Mouse (Mus musculus): Measurements from ENCODE around the gene Myo18a. TPM values are rescaled to one million over a fixed set of nuclear protein-coding genes. Genes with fewer than 3 reads are reported as not detected.

The Myo18a gene
- total and polyA plus RNA-seq, 2 experiments from 2014 or later: 82.5 to 218 TPM

DNA sequence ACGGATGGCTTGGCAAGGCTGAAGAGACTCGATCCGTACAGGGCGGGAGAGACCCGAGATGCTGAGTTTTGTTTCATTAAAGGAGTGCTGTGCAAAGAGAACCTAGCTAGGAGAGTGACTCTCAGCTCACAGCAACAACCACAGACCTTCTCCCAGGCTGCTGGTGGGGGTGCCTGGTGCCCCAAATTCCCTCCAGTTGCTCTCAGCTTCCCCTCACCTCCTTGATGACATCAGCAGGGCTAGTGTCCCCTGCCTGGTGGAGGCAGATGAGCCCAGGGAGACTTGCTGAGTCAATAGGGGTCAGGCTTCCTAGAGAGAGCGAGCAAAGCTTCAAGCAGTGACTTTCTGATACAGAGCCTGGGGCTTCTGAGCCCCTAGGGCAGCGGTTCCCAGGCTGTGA lies 109.6 kb downstream of the Myo18a start:
- WGBS: 9% methylated on average over 7 of the region's 7 CpGs
- Histone ChIP-seq H3K9me3 (replicated peaks; ENCODE audit: control insufficient read depth, low read length) (no peaks in the 10 kb centered on the region), H3K27ac (ENCODE audit: low read depth) (no peak overlapping the region), H3K36me3 (replicated peaks; ENCODE audit: control insufficient read depth, insufficient read depth, low read length) (no peaks in the 10 kb centered on the region), H3K4me3 (ENCODE audit: low read depth, low read length) (no peak overlapping the region), H3K9ac (replicated peaks; ENCODE audit: low read depth, low read length) (no peak overlapping the region), H3K27me3 (ENCODE audit: control insufficient read depth, insufficient read depth, low read length) (no peaks in the 10 kb centered on the region), H3K4me2 (ENCODE audit: low read depth, low read length) (peak overlapping the region; percentile 39), H3K4me1 (ENCODE audit: control insufficient read depth, insufficient read depth) (peaks cover 35% of the 10 kb centered on the region)
- DNase-seq (ENCODE audit: low spot score) (no peak), ATAC-seq (ENCODE audit: insufficient read depth, low read depth) (0 out of 2 replicates have a peak, but pooled peaks have one; percentile 22)
- TF ChIP-seq EP300 (IDR thresholded peaks at IDR 0.05; ENCODE audit: low read depth) (no peak), CTCF (IDR thresholded peaks at IDR 0.05; ENCODE audit: low read depth) (no peak)

DNA sequence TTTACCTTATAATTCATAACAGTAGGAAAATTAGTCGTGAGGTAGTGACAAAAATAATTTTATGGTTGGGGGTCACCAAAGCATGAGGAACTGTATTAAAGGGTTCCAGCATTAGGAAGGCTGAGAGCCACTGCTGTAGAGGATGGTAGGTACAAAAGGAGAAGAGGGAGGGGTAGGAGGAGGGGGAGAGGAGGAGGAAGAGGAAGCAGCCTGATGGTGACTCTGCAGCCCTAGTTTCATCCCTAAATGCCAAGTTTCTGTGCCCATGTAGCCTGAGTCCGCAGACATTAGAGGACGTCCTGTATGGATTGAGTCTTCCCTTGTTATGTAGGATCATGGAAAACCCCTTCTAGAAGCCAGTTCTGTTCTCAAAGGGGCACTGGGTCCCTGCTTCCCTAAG lies 110.1 kb downstream of the Myo18a start:
- Histone ChIP-seq H3K4me3 (ENCODE audit: low read depth, low read length) (no peak overlapping the region), H3K27me3 (ENCODE audit: control insufficient read depth, insufficient read depth, low read length) (no peaks in the 10 kb centered on the region), H3K4me1 (ENCODE audit: control insufficient read depth, insufficient read depth) (peaks cover 38% of the 10 kb centered on the region), H3K9me3 (replicated peaks; ENCODE audit: control insufficient read depth, low read length) (no peaks in the 10 kb centered on the region), H3K9ac (replicated peaks; ENCODE audit: low read depth, low read length) (no peak overlapping the region), H3K4me2 (ENCODE audit: low read depth, low read length) (no peak overlapping the region), H3K36me3 (replicated peaks; ENCODE audit: control insufficient read depth, insufficient read depth, low read length) (no peaks in the 10 kb centered on the region), H3K27ac (ENCODE audit: low read depth) (no peak overlapping the region)
- 43% methylated on average over 3 of the region's 3 CpGs for WGBS
- ATAC-seq (ENCODE audit: insufficient read depth, low read depth): no peak
- DNase-seq (ENCODE audit: low spot score): no peak
- no peak for TF ChIP-seq EP300 (IDR thresholded peaks at IDR 0.05; ENCODE audit: low read depth)
- no peak for TF ChIP-seq CTCF (IDR thresholded peaks at IDR 0.05; ENCODE audit: low read depth)

DNA sequence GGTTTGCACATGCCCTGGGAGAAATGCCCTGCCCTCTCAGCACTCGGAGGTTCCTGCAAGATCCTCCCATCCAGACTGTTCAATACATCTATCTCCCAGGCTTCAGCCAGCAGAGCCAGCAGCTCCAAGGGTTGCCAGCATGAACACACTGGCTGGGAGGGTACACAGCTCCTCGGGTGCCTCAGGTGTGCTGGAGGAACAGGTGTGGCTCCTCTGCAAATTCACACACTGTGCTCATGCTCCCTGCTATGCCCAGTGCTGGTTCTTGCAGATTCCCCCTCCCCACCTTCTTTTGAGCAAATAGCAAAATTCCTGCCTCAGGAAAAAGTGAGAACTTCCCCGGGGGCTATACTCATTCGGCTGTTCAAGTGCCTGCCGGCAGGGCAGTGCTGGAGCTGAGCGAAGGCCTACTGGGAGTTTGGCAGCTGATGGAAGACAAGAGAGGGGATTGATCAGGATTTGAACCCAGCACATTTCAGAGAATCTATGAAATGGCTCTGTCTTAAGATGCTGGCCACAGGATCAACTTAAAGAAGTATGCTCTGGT lies 111.7 kb downstream of the Myo18a start:
- Histone ChIP-seq H3K9me3 (replicated peaks; ENCODE audit: control insufficient read depth, low read length) (no peaks in the 10 kb centered on the region), H3K27me3 (ENCODE audit: control insufficient read depth, insufficient read depth, low read length) (no peaks in the 10 kb centered on the region), H3K4me1 (ENCODE audit: control insufficient read depth, insufficient read depth) (peaks cover 38% of the 10 kb centered on the region), H3K9ac (replicated peaks; ENCODE audit: low read depth, low read length) (no peak overlapping the region), H3K4me2 (ENCODE audit: low read depth, low read length) (no peak overlapping the region), H3K36me3 (replicated peaks; ENCODE audit: control insufficient read depth, insufficient read depth, low read length) (no peaks in the 10 kb centered on the region), H3K4me3 (ENCODE audit: low read depth, low read length) (no peak overlapping the region), H3K27ac (ENCODE audit: low read depth) (no peak overlapping the region)
- WGBS: 57% methylated on average over 6 of the region's 6 CpGs
- no peak for ATAC-seq (ENCODE audit: insufficient read depth, low read depth)
- no peak for DNase-seq (ENCODE audit: low spot score)
- no peak for TF ChIP-seq CTCF (IDR thresholded peaks at IDR 0.05; ENCODE audit: low read depth)
- no peak for TF ChIP-seq EP300 (IDR thresholded peaks at IDR 0.05; ENCODE audit: low read depth)

DNA sequence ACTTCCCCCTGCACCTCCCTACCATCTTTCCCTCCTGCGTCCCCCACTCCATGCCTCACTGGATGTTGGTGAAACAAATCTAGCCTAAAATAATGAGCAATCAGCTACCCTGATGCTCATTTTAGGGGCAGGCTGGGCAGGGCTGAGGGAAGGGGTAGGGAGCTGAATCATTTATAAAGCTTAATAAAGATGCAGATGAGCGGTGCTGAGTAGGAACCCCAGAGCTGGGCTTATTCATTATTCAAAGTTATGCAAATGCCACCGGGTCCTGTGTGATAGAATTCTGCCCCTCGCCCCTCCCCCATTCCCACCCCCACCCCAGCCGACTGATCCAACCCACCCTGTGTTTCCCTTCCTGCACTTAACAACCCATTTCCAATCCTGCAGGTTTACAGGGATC lies 112.2 kb downstream of the Myo18a start:
- Histone ChIP-seq H3K27ac (ENCODE audit: low read depth) (no peak overlapping the region), H3K4me2 (ENCODE audit: low read depth, low read length) (no peak overlapping the region), H3K9ac (replicated peaks; ENCODE audit: low read depth, low read length) (no peak overlapping the region), H3K36me3 (replicated peaks; ENCODE audit: control insufficient read depth, insufficient read depth, low read length) (no peaks in the 10 kb centered on the region), H3K4me1 (ENCODE audit: control insufficient read depth, insufficient read depth) (peaks cover 38% of the 10 kb centered on the region), H3K27me3 (ENCODE audit: control insufficient read depth, insufficient read depth, low read length) (no peaks in the 10 kb centered on the region), H3K9me3 (replicated peaks; ENCODE audit: control insufficient read depth, low read length) (no peaks in the 10 kb centered on the region), H3K4me3 (ENCODE audit: low read depth, low read length) (no peak overlapping the region)
- TF ChIP-seq CTCF (IDR thresholded peaks at IDR 0.05; ENCODE audit: low read depth) (no peak), EP300 (IDR thresholded peaks at IDR 0.05; ENCODE audit: low read depth) (no peak)
- no peak for DNase-seq (ENCODE audit: low spot score)
- no peak for ATAC-seq (ENCODE audit: insufficient read depth, low read depth)
- WGBS: 65% methylated on average over 5 of the region's 5 CpGs

DNA sequence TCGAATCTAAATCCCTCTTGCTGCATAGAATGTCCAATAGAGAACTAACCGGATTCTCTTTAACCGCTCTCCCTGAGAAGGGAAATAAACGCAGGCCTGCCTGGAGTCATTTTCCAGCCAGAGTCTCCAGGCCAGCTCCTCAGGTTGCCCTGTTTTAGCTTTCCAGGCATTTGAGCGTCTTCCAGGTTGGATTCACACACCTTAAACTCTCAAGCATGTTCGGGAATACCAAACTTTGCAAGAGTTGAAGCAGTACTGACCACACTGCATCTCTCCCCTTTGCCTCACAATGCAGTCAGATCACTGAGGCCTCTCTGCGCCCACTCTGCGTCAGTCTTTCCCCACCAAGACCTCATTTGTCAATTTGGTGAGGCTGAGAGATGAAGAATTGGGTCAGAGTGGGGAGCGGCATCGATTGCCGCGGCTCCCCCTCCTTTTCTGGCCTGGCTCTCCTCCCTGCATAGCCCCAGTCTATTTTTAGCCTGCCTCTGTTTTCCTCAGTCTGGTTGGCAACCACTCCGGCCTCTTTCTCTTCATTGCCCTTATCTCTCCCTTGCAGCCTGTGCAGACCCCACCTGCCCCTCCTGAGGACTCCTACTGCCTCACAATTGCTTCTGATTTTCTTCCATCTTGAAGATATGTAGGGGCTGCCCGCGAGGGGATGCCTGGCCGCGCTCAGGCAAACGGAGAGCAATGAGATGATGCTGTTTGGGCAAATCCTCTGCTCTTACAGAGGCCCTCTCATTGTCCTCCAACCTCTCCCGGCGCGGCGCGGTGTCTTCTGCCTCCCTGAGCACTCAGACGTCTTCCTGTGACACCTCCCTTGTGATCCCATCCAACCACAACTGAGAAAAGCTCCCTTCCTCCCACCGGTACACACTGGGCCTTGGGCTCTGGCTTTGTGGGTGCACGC lies 113.1 kb downstream of the Myo18a start:
- 30% methylated on average over 26 of the region's 26 CpGs for WGBS
- Histone ChIP-seq H3K4me1 (ENCODE audit: control insufficient read depth, insufficient read depth) (peaks cover 38% of the 10 kb centered on the region), H3K36me3 (replicated peaks; ENCODE audit: control insufficient read depth, insufficient read depth, low read length) (no peaks in the 10 kb centered on the region), H3K27ac (ENCODE audit: low read depth) (peak overlapping the region; percentile 80), H3K4me3 (ENCODE audit: low read depth, low read length) (no peak overlapping the region), H3K27me3 (ENCODE audit: control insufficient read depth, insufficient read depth, low read length) (no peaks in the 10 kb centered on the region), H3K9me3 (replicated peaks; ENCODE audit: control insufficient read depth, low read length) (no peaks in the 10 kb centered on the region), H3K4me2 (ENCODE audit: low read depth, low read length) (peak overlapping the region; percentile 47), H3K9ac (replicated peaks; ENCODE audit: low read depth, low read length) (peak overlapping the region; percentile 20; the same call in 1 of the 2 replicates)
- ATAC-seq (ENCODE audit: insufficient read depth, low read depth) (peak; percentile 75), DNase-seq (ENCODE audit: low spot score) (peak; percentile 60)
- TF ChIP-seq CTCF (IDR thresholded peaks at IDR 0.05; ENCODE audit: low read depth): no peak
- TF ChIP-seq EP300 (IDR thresholded peaks at IDR 0.05; ENCODE audit: low read depth): no peak

All from heart, postnatal 0 days (tissue).